Mouse (Mus musculus) cerebellum, adult 9-11 months (tissue): ENCODE measurements around the gene Sdhaf3.
"Not testable (repeated sequence)": the region's sequence is repeated elsewhere in the genome, so short reads cannot be mapped to it uniquely, and the experiment has no call there.

ENCODE experiments used
- DNase-seq: peaks from one replicate; pipeline ENCODE4 v3.0.0; 2022

Sdhaf3 gene

GRCm38 (mm10) chr6:6955764-6956561, at the start of gene Sdhaf3:
Sdhaf3 (plus strand) TSS chr6:6956004.
- peak; percentile 96 for DNase-seq

- DNase-seq, result no peak
These were observed 46.2 kb upstream of the Sdhaf3 start for GRCm38 (mm10) chr6:6909586-6909985.

GRCm38 (mm10) chr6:6914304-6914703, 41.5 kb upstream of the Sdhaf3 start:
- no peak for DNase-seq

DNA sequence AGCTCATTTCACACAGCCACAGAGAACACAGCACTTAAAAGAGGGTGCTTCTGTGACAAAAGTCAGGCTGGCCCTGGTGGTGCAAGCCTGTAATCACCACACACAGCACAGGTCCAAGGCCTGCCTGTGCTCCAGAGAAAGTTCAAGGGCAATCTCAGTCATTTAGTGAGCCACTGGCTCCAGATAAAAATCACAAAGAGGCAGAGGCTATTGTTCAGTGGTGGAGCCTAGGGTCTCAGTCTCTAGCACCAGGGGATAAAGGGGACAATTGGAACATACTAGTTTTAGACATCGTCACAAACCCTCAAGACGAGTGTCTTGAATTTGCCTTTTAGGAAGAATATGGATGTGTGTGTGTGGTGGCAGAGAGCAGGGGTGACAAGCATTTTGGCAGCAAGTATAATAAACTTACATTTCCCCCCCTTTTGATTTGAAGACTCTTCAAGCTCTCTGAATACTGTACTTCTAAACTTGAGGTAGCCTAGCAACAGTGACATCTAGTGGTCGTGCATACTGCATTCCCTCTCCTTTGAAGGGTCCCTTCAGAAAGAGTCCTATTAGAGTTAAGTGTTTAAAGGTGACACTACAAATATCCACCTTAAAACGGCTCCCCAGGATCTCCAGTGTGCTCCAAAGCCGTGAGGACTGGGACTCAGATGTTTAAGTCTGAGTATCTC, 40.8 kb upstream of the Sdhaf3 start:
- DNase-seq, result peak; percentile 9

DNA sequence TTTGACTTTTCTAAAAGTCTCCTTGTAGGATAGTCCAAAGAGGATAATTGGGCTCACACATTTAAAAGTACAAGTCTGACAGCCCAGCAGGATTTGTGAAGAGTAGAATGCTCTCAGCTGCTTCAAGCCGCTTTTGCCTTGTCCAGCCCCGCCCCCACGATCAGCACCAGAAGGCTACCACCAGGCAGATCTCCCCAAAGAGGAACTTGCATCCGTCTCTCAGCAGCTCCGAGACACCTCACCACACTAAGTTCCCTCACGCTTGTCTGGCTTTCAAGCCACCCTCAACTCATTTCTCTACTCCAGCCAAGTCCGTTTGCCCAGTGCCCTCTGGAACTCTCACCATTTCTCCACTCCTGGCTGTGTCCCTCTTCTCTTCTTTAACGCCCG, 40.3 kb upstream of the Sdhaf3 start:
- no peak for DNase-seq

DNA sequence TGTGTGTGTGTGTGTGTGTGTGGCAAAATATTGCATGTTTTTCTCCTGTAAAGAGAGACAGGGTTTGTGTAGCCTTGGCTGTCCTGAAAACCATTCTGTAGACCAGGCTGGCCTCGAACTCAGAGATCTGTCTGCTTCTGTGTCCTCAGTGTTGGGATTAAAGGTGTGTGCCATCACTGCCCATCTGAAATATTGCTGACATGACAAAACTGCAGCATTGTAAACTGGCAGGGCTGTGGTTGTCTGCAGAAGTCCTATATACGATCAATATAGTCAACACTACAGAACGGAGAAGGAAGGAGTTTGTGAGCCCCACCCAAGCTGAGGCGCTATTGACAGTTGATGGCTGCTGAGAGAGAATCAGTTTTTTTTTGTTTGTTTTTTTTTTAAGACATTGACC, 38.5 kb upstream of the Sdhaf3 start:
- no peak for DNase-seq

GRCm38 (mm10) chr6:6925264-6925663, 30.5 kb upstream of the Sdhaf3 start:
- DNase-seq, result no peak

DNA sequence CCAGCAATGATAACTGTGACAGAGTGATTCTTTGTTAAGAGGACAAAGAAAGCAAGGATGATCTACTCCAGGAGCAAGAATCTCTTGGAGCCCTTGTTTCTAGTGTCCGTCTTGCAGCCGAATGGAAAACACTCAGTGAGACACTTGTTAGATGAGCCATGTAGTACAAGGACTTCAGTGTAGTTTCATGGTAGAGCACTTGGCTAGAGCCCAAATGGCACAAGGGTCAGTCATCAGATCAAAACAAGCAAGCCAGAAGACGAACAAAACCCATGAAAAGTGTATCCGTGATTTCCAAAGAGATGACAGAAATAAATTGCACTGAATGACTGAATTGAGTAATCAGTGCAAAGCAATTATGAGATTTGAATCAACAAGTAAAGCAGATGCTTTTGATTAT, 25.0 kb upstream of the Sdhaf3 start:
- DNase-seq, result no peak

DNA sequence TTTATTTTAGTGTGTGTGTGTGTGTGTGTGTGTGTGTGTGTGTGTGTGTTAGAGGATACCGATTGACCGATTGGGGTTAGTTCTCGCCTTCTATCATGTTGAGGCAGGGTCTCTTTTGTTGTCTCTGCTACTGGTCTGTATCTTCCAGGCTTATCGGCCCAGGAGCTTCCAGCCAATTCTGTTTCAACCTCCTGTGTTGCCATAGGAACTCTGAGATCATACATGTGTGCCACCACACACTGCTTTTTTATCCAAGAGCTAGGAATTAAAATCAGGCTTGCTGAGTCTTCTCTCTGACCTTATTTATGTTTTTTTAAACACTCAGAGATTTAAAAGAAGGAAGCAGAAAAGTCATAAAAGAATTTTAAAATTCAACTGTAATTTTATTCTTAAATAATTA, 24.3 kb upstream of the Sdhaf3 start:
- no peak for DNase-seq

- no peak for DNase-seq
These were observed 15.0 kb upstream of the Sdhaf3 start for GRCm38 (mm10) chr6:6940845-6941244.

DNA sequence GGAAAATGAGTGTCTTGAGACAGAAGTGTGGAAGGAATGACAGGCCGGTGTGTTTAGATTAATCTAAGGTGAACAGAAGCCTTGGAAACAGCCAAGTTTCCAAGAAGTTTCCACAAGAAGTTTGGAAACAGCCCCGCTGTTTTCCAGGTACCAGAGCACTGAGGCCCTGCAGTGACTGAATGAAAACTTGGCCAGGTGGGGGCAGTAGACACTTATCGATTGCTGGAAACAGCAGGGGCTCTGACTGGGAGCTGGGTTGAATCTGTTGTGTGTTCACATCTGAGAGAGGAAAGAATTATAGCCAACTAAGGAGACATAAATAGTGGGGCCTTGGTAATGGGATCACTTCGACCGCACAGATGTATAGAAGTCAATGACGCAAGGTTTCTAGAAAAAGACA, 13.0 kb upstream of the Sdhaf3 start:
- DNase-seq, result peak; percentile 4

- DNase-seq, result no peak
These were observed 8.2 kb upstream of the Sdhaf3 start for GRCm38 (mm10) chr6:6947650-6948049.

GRCm38 (mm10) chr6:6955395-6955763, 425 bp upstream of the Sdhaf3 start:
- no peak for DNase-seq

- DNase-seq, result not testable (repeated sequence)
These were observed 3.4 kb downstream of the Sdhaf3 start for GRCm38 (mm10) chr6:6959234-6959633.

GRCm38 (mm10) chr6:6997226-6997946, 41.6 kb downstream of the Sdhaf3 start:
- DNase-seq, result no peak

DNA sequence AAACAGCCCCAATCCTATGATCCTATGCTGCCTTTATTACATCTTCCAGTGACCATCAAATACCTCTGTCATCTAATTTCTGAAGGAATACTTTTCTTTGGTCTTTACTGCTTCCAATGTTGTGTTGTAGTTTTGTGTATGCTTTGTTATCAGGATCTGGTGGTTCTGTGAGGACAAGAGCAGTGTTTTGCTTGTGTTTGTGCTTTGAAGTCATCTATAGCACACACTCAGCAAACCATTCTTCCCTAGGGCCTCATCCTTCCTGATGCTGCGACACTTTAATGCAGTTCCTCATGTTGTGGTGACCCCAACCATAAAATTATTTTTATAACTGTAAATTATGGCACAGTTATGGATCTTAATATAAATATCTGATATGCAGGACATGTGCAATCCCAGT, 42.2 kb downstream of the Sdhaf3 start:
- DNase-seq, result no peak

DNA sequence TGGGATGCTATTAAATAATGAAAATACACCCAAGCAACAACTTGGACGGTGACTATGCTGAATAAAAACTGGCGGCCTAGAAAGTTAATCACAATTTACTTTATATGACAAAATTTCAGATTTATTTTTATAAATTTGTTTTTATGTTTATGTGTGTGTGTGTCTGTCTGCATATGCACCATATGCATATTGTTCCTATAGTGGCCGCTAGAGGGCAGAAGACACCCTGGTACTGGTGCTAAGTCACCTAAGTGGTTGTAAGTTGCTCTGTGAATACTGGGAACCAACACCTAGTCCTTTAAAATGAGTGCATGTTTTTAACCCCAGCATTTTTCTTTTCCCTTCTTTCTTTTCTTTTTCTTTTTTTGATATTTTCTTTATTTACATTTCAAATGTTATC, 43.2 kb downstream of the Sdhaf3 start:
- DNase-seq, result no peak

DNA sequence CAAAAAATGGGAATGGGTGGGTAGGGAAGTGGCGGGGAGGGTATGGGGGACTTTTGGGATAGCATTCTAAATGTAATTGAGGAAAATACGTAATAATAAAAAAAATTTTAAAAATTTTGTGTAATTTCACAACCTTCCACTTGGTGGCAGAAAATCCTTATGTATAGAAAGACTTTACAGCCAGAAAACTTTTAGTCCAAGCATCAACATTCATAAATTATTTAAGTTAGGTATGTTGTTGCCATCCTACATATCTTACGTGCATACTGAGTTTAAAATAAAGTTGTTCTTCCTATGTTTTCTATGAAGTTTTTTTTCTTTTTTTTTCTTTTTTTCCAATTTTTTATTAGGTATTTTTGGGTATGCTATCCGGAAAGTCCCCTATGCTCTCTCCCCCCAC, 47.3 kb downstream of the Sdhaf3 start:
- DNase-seq, result no peak

- DNase-seq, result no peak
These were observed 48.2 kb downstream of the Sdhaf3 start for GRCm38 (mm10) chr6:7004005-7004404.

DNA sequence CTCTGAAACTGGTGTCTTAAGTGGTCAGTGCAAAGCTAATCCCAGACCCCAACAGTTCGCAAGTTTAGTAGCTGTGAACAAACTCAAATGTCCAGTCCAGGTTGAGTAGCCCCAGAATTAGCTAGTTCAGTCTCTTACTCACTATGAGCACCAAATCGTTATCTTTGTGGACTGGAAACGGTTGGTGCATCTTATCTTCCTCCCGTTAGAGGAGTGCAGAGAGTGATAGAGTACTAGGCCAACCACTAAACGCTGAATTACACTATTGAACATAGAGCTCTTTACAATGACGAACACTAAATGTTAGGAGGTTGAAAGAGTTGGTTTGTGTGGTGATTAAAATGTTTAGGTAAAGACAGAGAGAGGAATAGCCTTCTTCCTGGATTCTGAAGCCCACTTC, 82.3 kb downstream of the Sdhaf3 start:
- DNase-seq, result no peak

DNA sequence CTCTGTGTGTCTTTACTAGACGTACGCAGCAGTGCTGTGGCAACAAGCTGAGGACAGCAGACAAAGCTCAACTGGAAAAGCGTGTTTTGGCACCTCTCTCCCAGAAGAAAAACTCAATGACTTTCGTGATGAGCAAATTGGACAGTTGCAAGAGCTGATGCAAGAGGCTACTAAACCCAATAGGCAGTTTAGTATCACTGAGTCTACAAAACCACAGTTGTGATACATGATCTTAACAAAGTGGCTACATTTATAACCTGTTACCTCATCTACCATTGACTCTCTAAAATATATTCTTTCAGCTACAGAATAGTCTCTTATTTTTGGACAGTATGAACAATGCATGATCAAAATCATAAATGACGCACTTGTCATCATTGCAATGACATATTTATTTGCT, 83.0 kb downstream of the Sdhaf3 start:
- DNase-seq, result no peak

- no peak for DNase-seq
These were observed 86.1 kb downstream of the Sdhaf3 start for GRCm38 (mm10) chr6:7041912-7042311.

- DNase-seq, result no peak
These were observed 107.0 kb downstream of the Sdhaf3 start for GRCm38 (mm10) chr6:7062819-7063218.

GRCm38 (mm10) chr6:7068782-7069181, 113.0 kb downstream of the Sdhaf3 start:
- DNase-seq, result no peak
